Mouse (Mus musculus): ENCODE measurements around the gene Plxnb1.

Plxnb1 gene

DNA sequence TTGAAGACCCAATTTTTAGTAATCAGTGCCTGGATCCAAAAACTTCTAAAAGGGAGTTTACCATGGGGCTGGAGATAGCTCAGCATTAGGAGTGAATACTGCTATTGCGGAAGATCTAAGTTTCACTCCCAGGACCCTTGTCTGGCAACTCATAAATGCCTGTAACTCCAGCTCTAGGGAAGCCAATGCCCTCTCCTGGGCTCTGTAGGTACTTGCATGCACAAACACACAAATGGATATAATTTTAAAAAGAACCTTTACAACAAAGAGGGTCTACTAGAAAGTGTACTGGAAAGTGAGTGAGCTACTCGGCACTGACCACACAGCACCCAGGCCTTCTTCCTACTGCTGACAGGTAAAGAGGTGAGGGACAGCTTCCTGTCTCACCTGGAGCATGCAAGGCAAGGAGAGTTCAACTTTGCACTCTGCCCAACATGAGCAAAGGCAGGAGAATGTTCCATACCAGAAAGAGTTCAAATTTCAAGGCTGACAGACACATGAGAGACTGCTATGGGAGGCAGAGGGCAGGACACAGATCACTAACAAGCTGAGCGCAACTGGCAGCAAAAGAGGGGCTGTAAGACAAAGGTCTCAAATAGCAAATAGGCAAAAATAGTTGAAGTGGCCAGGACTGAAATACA lies 27.0 kb upstream of the Plxnb1 start:
- no peak for DNase-seq

DNA sequence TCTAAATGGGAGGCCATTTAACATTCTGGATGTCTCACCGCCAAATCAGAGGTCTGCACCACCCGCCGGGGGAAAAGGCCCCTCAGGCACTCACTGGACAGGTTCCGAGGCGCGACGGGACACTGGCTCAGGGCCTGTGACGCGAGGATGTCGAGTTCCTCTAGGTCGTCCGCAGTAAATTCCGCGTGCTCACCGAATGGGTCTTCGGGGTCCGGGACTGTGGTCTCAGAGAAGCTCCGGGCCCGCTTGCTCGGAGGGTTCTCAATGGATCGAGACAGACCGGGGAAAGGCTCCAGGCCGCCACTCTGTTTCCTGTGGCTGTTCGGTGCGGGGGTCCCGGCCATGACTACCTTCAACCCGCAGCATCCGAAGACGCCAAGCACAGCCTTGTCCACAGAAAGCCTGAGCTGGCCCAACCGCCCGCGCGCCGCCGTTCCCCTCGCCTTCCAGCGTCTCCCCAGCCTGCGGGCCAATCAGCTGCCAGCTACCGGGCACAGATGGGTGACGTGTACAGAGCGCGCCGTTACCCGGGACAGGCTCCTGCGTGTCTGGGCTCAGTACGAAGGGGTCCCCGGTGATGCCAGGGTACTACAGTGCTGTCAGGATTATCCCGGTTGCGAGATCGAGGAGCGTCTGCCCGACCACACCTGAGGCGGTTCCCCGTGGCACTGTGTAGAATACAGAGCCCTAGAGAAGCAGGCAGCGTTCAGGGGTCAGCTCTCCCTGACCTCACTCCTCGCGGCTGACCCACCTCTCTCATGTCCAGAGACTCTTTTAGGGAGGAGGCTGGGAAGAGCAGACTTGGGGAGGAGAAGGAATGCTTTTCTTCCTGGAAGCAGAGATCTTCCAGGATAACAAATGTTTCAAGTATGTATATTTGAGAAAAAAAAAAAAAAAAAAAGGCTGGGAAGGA lies 21.3 kb upstream of the Plxnb1 start, which contains the start of gene Atrip:
TSS of gene Atrip (minus strand) at position 464 of the 913 bp plus-strand sequence.
- peak; percentile 88 for DNase-seq

GRCm38 (mm10) chr9:109080516-109080915 lies 14.7 kb upstream of the Plxnb1 start:
- DNase-seq: no peak

DNA sequence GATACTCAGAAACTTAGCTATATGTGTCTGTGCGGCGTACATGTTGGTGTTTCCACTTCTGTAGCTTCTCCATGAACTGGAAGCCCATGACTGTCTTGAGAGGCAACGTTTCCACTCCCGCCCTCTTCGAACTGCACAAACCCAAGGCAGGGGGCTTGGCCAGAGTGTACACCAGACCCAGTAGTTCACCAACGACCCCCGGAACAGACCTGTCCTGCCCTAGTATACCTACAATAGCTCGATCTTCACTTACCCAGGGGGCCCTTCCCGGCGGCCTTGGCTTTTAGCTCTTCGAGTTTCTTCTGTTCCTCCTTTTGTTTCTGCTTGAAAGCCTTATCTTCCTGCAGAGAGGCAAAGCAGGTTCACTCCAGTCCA lies 13.5 kb upstream of the Plxnb1 start:
- no peak for DNase-seq

DNA sequence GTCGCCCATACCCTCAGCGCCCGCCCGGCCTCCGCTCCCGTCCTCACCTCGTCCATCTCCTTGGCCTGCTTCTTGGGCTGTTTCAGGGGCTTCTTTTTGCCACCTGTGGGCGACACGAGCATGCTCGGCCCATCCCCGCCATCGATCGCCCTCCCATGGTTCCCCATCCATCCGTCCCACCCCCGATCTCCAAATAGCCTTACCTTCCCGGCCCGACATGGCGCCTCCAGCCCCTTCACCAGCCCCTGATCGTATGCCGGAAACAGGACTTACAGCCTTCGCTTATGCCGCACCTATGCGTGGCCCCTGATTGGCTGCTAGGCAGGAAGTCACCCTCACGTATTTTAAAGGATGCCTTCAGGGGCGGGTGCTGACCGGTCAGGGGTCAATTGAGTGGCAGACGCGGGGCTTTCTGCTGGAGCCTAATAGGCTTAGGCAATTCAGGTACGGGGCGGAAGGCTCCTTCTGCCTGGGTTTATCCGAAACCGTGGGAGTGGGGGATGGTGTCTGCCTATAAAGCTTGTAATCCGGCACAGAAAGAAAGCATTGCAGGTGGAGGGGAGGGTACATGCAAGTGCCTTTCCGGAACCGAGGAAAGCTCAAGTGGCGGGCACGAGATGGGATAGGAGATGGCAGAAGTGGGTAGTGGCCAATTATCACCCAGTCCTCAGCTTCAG lies 12.9 kb upstream of the Plxnb1 start, which contains the start of the genes Ccdc51 and Tma7:
TSS of gene Ccdc51 (plus strand) at position 370 of the 677 bp plus-strand sequence.
TSS of gene Tma7 (minus strand) at position 464 of the 677 bp plus-strand sequence.
- peak; percentile 80 for DNase-seq

DNA sequence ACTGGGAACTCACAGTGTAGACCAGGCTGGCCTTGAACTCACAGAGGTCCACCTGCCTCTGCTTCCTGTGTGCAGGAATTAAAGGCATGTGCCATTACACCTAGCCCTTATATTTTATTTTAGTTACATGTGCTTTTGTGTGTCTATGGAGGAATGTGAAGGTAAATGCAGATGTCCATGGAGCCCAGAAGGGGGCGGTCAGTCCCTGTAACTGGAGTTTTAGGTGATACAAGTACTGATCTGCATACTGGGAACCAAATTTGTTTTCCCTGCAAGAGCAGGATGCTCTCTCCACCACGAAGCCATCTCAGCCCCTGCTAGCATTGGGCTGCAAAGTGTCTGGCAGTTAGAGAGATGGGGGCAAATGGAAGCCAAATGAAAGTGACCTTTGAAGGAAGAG lies 10.3 kb upstream of the Plxnb1 start:
- no peak for DNase-seq

- peak; percentile 35 for DNase-seq
Observed at GRCm38 (mm10) chr9:109087987-109088386, 7.2 kb upstream of the Plxnb1 start.

GRCm38 (mm10) chr9:109090446-109090845 lies 4.7 kb upstream of the Plxnb1 start:
- no peak for DNase-seq

DNA sequence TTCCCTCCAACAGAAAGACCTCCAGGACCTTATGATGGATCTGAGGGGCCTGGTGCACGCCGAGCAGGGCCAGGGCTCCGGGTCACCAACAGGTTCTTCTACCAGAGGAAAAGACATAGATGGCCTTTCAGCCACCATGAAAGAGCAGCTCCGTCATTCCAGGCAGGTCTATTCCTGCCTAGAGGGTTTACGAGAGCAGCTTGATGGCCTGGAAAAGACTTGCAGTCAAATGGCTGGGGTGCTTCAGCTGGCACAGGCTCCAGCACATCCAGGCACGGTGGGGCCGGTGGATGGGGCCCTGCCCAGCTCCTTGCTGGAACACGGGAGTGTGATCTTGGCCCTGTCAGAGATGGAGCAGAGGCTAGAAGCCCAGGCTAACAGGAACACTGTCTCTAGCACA lies 3.4 kb upstream of the Plxnb1 start:
- DNase-seq: no peak

GRCm38 (mm10) chr9:109092799-109093198 lies 2.4 kb upstream of the Plxnb1 start:
- DNase-seq: no peak

GRCm38 (mm10) chr9:109093786-109094552 lies 1.2 kb upstream of the Plxnb1 start:
- DNase-seq: no peak

DNA sequence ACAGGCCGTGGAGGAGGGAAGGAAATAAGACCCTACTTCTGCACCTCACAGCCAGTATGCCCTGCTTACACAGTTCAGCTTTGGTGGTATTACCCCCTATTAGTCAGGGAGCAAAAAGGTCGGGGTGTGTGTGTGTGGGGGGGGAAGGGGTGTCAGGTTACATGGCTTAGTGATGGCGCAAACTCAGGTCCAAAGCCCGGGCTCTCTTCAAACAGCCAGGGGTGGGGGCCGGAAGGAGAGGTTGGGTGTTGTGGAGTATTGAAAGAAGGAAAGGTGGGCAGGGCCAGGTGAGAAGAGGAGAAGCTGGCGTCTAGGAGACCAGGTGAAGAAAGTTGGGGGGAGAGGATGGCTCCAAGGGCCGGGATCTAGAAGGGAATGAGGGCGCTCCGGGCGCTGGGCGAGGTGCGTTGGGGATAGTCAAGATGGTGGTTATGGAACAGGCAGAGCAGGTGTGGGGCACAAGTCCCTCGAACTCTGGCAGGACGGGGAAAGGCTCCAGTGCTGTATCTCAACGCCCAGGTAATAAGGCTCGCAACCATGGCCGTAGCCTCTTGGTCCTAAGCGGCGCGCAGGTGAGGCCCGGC lies 544 bp upstream of the Plxnb1 start:
- DNase-seq: no peak

DNA sequence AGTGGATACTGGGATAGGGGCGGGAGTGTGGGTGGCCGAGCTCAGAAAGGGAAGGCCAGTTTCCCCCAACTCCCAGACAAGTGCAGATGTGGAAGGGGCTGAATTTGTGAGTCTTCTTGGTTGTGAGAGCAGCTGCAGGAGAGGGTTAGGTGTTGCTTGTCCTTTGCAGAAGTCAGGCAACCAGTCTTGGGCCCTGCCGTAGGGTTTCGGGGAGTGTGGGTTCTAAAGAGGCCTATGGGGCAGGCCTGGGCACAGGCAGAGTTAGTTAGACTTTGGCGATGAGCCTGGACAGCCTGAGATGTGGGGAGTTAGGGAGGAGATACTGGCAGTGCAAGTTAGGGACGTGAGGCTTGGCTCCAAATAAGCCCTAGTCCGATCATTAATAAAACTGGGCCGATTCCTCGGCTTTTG lies 1.1 kb downstream of the Plxnb1 start:
- DNase-seq: no peak

GRCm38 (mm10) chr9:109096856-109097255 lies 1.7 kb downstream of the Plxnb1 start:
- no peak for DNase-seq

- no peak for DNase-seq
Observed at GRCm38 (mm10) chr9:109097291-109097690, 2.1 kb downstream of the Plxnb1 start.

DNA sequence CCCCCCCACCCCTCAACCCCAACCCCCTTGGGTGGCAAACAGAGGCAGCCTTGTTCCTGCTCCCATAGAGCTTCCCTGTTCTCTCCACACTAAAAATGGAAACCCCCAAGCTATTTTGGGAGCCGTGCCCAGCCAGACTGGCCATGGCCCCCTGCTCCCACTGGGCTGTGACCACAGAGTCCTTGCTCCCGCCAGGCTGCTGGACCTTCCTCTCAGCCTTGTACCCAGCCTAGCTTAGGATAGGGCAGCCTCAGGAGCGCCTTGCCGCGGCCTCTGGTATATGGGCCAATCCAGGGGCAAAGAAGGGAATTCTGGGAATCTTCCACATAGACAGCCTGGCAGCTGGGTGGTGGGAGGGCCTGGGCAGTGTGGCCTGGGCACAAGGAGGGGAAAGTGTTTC lies 2.6 kb downstream of the Plxnb1 start:
- no peak for DNase-seq

DNA sequence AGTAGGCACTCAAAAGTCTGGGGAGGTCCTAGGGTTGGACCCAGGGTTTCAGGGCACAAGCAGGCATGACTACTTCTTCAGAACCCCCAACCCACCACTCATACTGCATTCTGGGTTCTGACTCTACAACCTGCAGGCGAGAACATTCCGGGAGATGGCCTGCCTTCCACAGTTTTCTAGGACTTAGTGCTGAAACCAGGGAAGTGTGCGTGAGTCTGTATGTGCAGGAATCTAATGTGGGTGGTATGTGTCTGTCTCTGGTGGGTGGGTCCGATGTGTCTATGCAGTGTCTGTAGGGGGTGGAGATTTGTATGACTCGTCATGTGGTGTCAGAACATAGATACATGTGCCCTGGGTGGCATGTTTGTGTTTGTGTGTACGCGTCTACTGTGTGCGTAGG lies 3.2 kb downstream of the Plxnb1 start:
- DNase-seq: no peak

GRCm38 (mm10) chr9:109098969-109099368 lies 3.8 kb downstream of the Plxnb1 start:
- DNase-seq: no peak

- no peak for DNase-seq
Observed at GRCm38 (mm10) chr9:109100307-109100928, 5.2 kb downstream of the Plxnb1 start.

GRCm38 (mm10) chr9:109101933-109102445 lies 6.8 kb downstream of the Plxnb1 start:
- DNase-seq: no peak

- DNase-seq: no peak
Observed at GRCm38 (mm10) chr9:109102541-109102940, 7.4 kb downstream of the Plxnb1 start.

- no peak for DNase-seq
Observed at GRCm38 (mm10) chr9:109103250-109103649, 8.1 kb downstream of the Plxnb1 start.
